Mouse (Mus musculus) forebrain, postnatal 0 days (tissue): ENCODE measurements around the gene Bcl7a. TPM values are rescaled to one million over a fixed set of nuclear protein-coding genes. Genes with fewer than 3 reads are reported as not detected.

Source experiments
- ATAC-seq: fragments of 200-750 bp; cut with Nextera tagmentation; 2 replicates; pipeline ENCODE4 v1.8.0; 2017; ENCODE audit warnings: mild to moderate bottlenecking, moderate library complexity
- DNase-seq: peaks from one replicate; pipeline ENCODE4 v3.0.0-alpha.2; 2015
- H3K27ac ChIP-seq: fragments of 300-500 bp; sonication (generic); 2 replicates; pipeline ENCODE4 v1.5.1; 2014; ENCODE audit warnings: low read depth, mild to moderate bottlenecking, antibody characterized with exemption, low read length, moderate library complexity, mixed read lengths
- H3K27me3 ChIP-seq: fragments of 300-500 bp; sonication (generic); 2 replicates; pipeline ENCODE4 v1.6.1; 2014; ENCODE audit warnings: mild to moderate bottlenecking, low read length, mixed read lengths; ENCODE audit not compliant: insufficient read depth
- H3K36me3 ChIP-seq: fragments of 300-500 bp; sonication (generic); 2 replicates; pipeline ENCODE4 v1.6.1; 2014; ENCODE audit warnings: mild to moderate bottlenecking, moderate library complexity; ENCODE audit not compliant: insufficient read depth
- H3K4me1 ChIP-seq: fragments of 300-500 bp; sonication (generic); 2 replicates; pipeline ENCODE4 v1.6.1; 2014; ENCODE audit warnings: antibody characterized with exemption; ENCODE audit not compliant: insufficient read depth
- H3K4me2 ChIP-seq: fragments of 300-500 bp; sonication (generic); 2 replicates; pipeline ENCODE4 v1.6.1; 2014; ENCODE audit warnings: low read depth, mild to moderate bottlenecking, moderate library complexity
- H3K4me3 ChIP-seq: fragments of 300-500 bp; sonication (generic); 2 replicates; pipeline ENCODE4 v1.5.1; 2014; ENCODE audit warnings: low read depth, low read length, mixed read lengths
- H3K9ac ChIP-seq: fragments of 300-500 bp; sonication (generic); 2 replicates; pipeline ENCODE4 v1.6.1; 2014; ENCODE audit warnings: mild to moderate bottlenecking
- H3K9me3 ChIP-seq: fragments of 300-500 bp; sonication (generic); 2 replicates; pipeline ENCODE4 v1.6.1; 2016; ENCODE audit warnings: low read length
- CTCF ChIP-seq: sonication (generic); IDR thresholded peaks from 2 replicates; pipeline ENCODE4 v1.5.1; 2016; ENCODE audit warnings: antibody characterized with exemption, control low read depth, low read depth
- WGBS: fragments of 180-500 bp; shearing (Covaris S2); extraction: QIAGEN DNeasy Blood & Tissue Kit; methylation state at CpG from one replicate; pipeline ENCODE4 v1.1.7; 2014; 5-methylcytosine and 5-hydroxymethylcytosine counted together
- polyA plus RNA-seq: library from polyadenylated mRNA; unstranded; fragments of >200 nt; fragmentation: Nextera tagmentation; extraction: Ambion mirVana; gene quantifications from 2 replicates; pipeline ENCODE4 v1.2.1, GENCODE M21; 2015
- total RNA-seq: library from RNA; depleted of rRNA; stranded (reverse); fragments of >200 nt; gene quantifications from 2 replicates; pipeline ENCODE4 v1.2.3, GENCODE M21; 2014

The Bcl7a gene
- total and polyA plus RNA-seq, 2 experiments from 2014 or later: 38.3 to 56.0 TPM

DNA sequence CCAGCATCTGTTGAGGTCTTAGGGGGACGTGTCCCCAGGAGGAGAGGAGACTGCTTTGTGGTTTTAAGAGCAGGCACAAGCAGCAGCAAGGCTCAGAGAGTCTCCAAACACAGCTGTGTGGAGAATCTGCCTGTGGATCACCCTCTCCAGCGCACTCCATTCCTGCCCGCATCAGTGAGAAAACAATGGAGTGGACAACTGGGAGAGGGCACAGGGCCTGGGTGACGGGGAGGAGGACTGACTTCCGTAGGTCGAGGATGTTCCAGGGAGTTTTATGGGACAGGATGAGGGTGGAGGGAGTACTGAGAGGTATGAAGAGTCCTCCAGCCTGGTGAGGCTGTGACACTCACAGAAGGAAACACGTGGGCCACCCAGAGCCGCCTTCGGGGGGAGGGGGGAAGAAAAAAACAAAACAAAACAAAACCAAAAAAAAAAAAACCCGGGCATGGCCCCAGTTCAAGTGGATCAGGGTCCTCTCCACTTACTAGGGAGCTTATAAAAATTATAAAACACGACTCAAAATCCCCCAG is 29.7 kb upstream of the Bcl7a start:
- no peak overlapping the region for H3K27ac ChIP-seq
- no peak overlapping the region for H3K4me3 ChIP-seq
- no peaks in the 10 kb centered on the region for H3K36me3 ChIP-seq
- no peak overlapping the region for H3K4me2 ChIP-seq
- no peak overlapping the region for H3K9ac ChIP-seq
- H3K4me1 ChIP-seq: no peaks in the 10 kb centered on the region
- no peaks in the 10 kb centered on the region for H3K27me3 ChIP-seq
- ATAC-seq (no peak), DNase-seq (no peak)
- H3K9me3 ChIP-seq: no peaks in the 10 kb centered on the region
- WGBS: 58% methylated on average over 11 of the region's 11 CpGs
- no peak for TF ChIP-seq CTCF

DNA sequence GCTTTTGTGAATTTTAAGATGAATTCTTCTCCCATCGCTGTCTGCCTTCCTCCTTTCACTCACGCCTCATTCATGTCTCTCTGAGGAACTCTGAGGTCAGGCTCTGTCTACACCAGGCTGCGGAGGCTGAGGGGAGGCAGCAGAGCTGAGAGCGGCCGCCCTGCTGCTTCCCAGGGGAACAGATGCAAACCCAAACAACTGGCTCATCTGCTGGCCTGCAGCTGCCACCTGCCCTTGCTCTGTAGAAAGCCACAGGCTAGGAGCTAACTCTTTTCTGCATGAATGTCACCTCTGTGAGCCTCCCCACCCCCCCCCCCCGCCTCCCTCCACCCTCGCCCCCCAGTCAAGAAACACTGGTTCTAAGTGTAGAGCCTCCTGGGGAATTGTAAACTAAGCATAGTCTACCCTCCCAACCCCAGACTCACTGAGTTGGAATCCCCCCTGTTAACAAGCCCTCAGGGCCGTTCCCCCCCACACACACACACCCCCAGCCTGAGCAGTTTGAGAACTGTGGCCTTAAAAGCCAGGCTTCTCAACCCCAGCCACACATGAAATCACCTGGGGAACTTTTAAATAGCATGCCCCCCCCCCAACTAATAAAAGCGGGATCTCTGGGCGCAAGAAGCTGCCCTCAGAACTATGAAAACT is 28.3 kb upstream of the Bcl7a start:
- H3K27me3 ChIP-seq: no peaks in the 10 kb centered on the region
- 56% methylated on average over 9 of the region's 10 CpGs for WGBS
- H3K4me2 ChIP-seq: no peak overlapping the region
- no peak overlapping the region for H3K9ac ChIP-seq
- no peaks in the 10 kb centered on the region for H3K36me3 ChIP-seq
- no peaks in the 10 kb centered on the region for H3K9me3 ChIP-seq
- H3K4me1 ChIP-seq: no peaks in the 10 kb centered on the region
- no peak overlapping the region for H3K27ac ChIP-seq
- DNase-seq (no peak), ATAC-seq (no peak)
- no peak overlapping the region for H3K4me3 ChIP-seq
- TF ChIP-seq CTCF: no peak

DNA sequence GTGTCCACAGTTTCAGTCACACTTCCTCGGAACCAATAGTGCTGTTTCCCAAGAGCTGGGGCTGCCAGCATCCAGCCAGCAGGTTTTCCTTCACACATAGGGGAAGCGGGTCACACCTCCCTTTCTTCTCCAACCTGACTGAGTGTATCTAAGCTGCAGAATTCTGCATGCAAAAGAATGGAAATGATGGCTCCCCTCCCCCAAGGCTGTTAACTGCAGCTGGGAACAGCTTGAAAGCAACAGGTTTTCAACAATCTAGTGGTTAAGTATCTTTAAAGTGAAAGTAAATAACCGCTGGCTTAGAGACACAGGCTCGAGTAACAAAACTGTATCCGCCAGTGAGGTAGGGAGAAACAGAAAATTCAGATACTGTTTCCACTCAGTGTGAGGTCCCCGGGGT is 25.6 kb upstream of the Bcl7a start:
- DNase-seq (peak; percentile 51), ATAC-seq (peak; percentile 43; the same call in 1 of the 2 replicates)
- no peak for TF ChIP-seq CTCF
- no peak overlapping the region for H3K27ac ChIP-seq
- WGBS: 18% methylated on average over 6 of the region's 6 CpGs
- H3K9ac ChIP-seq: no peak overlapping the region
- no peak overlapping the region for H3K4me2 ChIP-seq
- H3K9me3 ChIP-seq: no peaks in the 10 kb centered on the region
- H3K27me3 ChIP-seq: no peaks in the 10 kb centered on the region
- no peaks in the 10 kb centered on the region for H3K36me3 ChIP-seq
- H3K4me3 ChIP-seq: peak overlapping the region; percentile 2; the same call in 1 of the 2 replicates
- no peaks in the 10 kb centered on the region for H3K4me1 ChIP-seq

DNA sequence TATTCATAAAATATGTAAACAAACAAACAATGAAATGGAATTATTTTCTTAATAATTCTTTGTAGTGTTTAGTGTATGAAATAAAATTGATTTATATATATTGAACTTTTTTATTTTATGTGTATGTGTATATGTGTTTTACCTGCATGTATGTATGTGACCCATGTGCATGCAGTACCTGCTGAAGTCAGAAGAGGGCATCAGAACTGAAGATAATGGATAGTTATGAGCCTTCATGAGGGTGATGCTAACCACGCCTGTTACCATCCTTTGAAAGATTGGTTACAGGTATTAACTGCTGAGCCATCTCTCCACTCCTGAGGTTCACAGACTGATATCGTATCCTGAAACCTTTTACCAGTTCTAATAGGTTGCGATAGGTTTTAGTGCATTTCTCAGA is 23.5 kb upstream of the Bcl7a start:
- Histone ChIP-seq H3K4me1 (0 out of 2 replicates have a peak, but pooled peaks cover 7% of the 10 kb centered on the region), H3K4me3 (no peak overlapping the region), H3K9ac (no peak overlapping the region), H3K4me2 (no peak overlapping the region), H3K36me3 (no peaks in the 10 kb centered on the region), H3K27ac (no peak overlapping the region), H3K9me3 (no peaks in the 10 kb centered on the region), H3K27me3 (no peaks in the 10 kb centered on the region)
- DNase-seq (no peak), ATAC-seq (no peak)
- 100% methylated on average over 3 of the region's 3 CpGs for WGBS
- no peak for TF ChIP-seq CTCF

DNA sequence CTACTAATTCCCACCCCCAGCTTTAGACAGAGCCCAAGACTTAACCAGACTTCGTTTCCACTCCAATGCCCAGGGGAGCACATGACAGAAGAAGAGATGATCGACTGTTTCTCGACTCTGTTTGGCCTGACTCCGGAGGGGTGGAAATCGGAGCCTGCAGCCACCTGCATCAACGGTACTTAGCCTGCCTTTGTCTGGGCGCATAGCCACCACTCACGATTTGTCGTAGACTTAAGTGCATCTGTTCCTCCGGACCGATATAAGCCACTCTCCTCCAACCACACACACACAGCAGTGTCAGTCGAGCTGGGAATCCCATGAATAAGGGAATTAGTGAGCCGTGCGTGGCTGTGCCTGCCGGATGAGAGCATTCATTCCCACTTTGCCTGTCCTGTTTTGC is 19.4 kb upstream of the Bcl7a start:
- Histone ChIP-seq H3K27ac (no peak overlapping the region), H3K4me1 (0 out of 2 replicates have a peak, but pooled peaks cover 7% of the 10 kb centered on the region), H3K9me3 (no peaks in the 10 kb centered on the region), H3K9ac (0 out of 2 replicates have a peak overlapping the region, but pooled peaks have one; percentile 10), H3K4me2 (no peak overlapping the region), H3K4me3 (no peak overlapping the region), H3K36me3 (no peaks in the 10 kb centered on the region), H3K27me3 (no peaks in the 10 kb centered on the region)
- TF ChIP-seq CTCF: no peak
- 7% methylated on average over 15 of the region's 15 CpGs for WGBS
- DNase-seq (no peak), ATAC-seq (0 out of 2 replicates have a peak, but pooled peaks have one; percentile 38)

DNA sequence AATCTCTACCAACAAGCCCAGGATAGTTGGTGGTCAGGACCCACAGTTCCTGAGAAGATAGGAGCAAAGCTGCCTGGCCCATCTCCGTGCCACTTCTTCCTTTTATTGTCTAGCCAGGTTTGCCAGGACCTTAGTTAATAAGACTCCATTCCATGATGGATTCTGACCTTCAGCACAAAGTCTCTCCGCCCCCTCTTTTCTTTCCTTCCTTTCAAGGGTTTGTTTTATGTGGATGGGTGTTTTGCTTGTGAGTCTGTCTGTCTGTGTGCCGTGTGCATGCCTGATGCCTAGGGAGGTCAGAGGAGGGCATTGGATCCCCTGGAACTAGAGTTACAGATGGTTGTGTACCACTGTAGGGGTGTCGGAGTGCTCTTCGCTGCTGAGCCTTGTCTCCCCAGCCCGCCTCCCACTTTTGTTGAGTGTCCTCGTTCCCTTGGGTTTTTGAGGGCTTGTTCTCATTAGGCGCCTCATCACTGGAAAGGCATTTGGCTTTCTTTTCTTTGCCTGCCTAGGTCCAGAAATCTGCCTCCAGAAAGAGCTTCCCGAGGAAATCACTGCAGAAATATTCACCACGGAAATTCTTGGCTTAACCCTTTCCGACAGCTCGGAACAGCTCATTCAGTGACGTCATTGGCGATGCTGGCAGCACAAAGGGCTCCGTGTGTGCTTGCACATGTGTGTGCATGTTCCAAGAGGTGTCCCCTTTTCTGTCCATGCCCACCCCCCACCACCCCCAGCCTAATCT is 17.5 kb upstream of the Bcl7a start:
- Histone ChIP-seq H3K4me1 (0 out of 2 replicates have a peak, but pooled peaks cover 7% of the 10 kb centered on the region), H3K9me3 (no peaks in the 10 kb centered on the region), H3K27me3 (no peaks in the 10 kb centered on the region), H3K4me2 (no peak overlapping the region), H3K36me3 (no peaks in the 10 kb centered on the region), H3K9ac (peak overlapping the region; percentile 29; the same call in 1 of the 2 replicates), H3K27ac (0 out of 2 replicates have a peak overlapping the region, but pooled peaks have one; percentile 24), H3K4me3 (no peak overlapping the region)
- WGBS: 39% methylated on average over 15 of the region's 15 CpGs
- DNase-seq: peak; percentile 59
- no peak for TF ChIP-seq CTCF
- ATAC-seq: peak; percentile 51

DNA sequence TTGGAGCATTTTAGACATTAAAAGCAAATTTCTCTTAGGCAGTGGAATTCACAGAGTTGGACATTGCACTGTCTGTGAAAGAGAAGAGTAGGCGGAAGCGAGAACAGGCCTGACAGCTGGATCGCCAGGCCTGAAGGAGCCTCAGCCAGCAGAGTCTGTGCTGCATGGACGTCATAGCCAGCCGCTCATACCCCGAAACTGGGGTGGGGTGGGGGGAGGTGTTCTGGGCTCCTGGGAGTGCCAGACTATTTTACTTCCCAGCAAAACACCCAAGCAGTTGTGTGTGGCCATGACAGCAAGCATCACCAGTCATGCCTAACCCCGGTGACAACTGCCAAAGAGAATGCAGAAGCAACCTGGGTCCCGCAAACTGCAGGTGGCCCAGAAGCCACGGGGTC is 16.9 kb upstream of the Bcl7a start:
- 71% methylated on average over 9 of the region's 9 CpGs for WGBS
- TF ChIP-seq CTCF: no peak
- no peak overlapping the region for H3K9ac ChIP-seq
- 0 out of 2 replicates have a peak overlapping the region, but pooled peaks have one; percentile 24 for H3K27ac ChIP-seq
- H3K4me2 ChIP-seq: no peak overlapping the region
- H3K4me1 ChIP-seq: 0 out of 2 replicates have a peak, but pooled peaks cover 7% of the 10 kb centered on the region
- no peaks in the 10 kb centered on the region for H3K9me3 ChIP-seq
- no peaks in the 10 kb centered on the region for H3K36me3 ChIP-seq
- H3K27me3 ChIP-seq: no peaks in the 10 kb centered on the region
- DNase-seq (no peak), ATAC-seq (peak; percentile 43; the same call in 1 of the 2 replicates)
- H3K4me3 ChIP-seq: no peak overlapping the region
